Mouse (Mus musculus): Measurements from ENCODE around the gene Mob3b. TPM values are rescaled to one million over a fixed set of nuclear protein-coding genes. Genes with fewer than 3 reads are reported as not detected.

The Mob3b gene
- polyA plus RNA-seq, 1 experiment from 2014 or later: 14.1 TPM

DNA sequence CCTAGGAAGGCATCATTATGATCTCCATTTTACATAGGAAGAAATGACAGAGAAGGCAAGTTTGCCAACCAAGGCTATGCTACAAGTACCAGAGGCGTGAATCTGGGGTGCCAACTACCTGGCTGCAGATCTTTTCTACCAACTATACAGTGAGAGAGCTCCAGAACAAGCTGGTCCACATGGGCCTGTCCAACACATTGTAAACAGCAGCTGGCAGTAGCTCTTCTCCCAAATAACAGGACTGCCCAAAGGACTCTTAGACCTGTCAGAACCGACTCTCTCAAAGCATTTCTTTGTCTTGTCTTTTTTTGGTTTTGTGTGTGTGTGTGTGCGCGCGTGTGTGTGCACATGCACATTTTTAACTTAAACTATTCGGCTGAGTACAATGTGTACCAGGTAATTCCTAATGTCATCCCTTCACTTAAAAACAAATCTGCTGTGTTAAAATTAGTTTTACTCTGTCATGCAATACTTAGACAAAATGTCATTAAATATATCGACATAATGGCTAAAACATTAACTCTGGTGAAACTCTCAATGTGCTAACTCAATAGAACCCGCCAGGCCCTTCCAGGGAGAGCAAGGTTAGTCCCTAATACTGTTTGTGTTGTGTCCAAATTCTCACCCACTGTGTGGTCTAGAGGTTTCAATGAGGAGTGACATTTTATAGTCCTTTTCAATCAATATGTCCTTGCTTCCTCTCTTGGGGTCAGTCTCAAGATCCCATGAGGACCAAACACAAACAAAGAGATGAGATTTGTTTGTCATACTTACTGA lies 153.5 kb downstream of the Mob3b start:
- H3K27me3 ChIP-seq (ENCODE audit: low read depth, poor library complexity, severe bottlenecking): no peaks in the 10 kb centered on the region
- no peak for DNase-seq (ENCODE audit: low spot score)
- H3K27ac ChIP-seq: no peak overlapping the region
- H3K4me1 ChIP-seq: peaks cover 28% of the 10 kb centered on the region
- no peak overlapping the region for H3K4me3 ChIP-seq
- 92% methylated on average over 8 of the region's 8 CpGs for WGBS
- no peaks in the 10 kb centered on the region for H3K36me3 ChIP-seq
- no peaks in the 10 kb centered on the region for H3K9me3 ChIP-seq (replicated peaks)

DNA sequence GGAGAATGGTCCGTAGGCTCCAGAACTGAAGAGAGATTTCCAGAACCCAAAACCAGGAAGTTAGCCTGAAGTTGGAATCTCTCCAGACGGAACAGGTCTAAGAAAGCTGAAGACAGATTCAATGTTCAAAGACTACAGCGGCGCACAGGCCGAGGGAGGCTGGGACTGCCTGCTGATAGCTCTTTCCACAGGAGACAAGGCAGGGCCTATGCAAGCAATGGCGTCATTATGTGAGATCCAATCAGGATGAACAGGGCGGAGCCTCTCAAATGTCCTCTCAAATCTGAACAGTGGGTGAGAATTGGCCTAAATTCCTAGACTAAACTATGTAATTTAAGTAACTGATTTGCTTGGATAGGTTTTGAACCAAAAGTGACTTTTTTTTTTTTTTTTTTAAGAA lies 160.7 kb downstream of the Mob3b start:
- H3K9me3 ChIP-seq (replicated peaks): no peaks in the 10 kb centered on the region
- H3K36me3 ChIP-seq: no peaks in the 10 kb centered on the region
- H3K4me3 ChIP-seq: no peak overlapping the region
- peaks cover 26% of the 10 kb centered on the region for H3K4me1 ChIP-seq
- H3K27me3 ChIP-seq (ENCODE audit: low read depth, poor library complexity, severe bottlenecking): peaks cover 11% of the 10 kb centered on the region; the same call in 1 of the 2 replicates
- WGBS: 86% methylated on average over 7 of the region's 7 CpGs
- no peak for DNase-seq (ENCODE audit: low spot score)
- H3K27ac ChIP-seq: no peak overlapping the region

DNA sequence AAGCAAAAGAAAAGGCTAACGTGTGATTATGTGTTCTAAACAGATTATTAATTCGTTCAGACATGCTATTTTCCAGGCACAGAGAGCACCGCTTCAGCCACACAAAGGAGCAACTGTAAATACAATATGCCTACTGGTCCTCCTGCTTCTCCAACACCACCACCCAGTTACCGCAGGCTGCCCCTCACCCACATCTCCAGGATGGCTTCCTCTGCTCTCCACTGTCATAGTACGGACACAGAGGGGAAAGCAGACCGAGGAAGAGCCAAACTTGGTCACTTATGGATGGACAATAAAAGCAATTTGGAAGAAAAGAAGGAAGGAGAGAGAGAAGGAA lies 163.7 kb downstream of the Mob3b start:
- peak overlapping the region; percentile 32 for H3K27ac ChIP-seq
- no peaks in the 10 kb centered on the region for H3K9me3 ChIP-seq (replicated peaks)
- peak; percentile 33 for DNase-seq (ENCODE audit: low spot score)
- 55% methylated on average over 6 of the region's 6 CpGs for WGBS
- H3K4me1 ChIP-seq: peaks cover 30% of the 10 kb centered on the region
- peak overlapping the region; percentile 28; the same call in 1 of the 2 replicates for H3K4me3 ChIP-seq
- no peaks in the 10 kb centered on the region for H3K36me3 ChIP-seq
- H3K27me3 ChIP-seq (ENCODE audit: low read depth, poor library complexity, severe bottlenecking): peaks cover 11% of the 10 kb centered on the region; the same call in 1 of the 2 replicates

GRCm38 (mm10) chr4:34992866-34993638 lies 164.2 kb downstream of the Mob3b start:
- WGBS: 40% methylated on average over 22 of the region's 22 CpGs
- Histone ChIP-seq H3K9me3 (replicated peaks) (no peaks in the 10 kb centered on the region), H3K36me3 (no peaks in the 10 kb centered on the region), H3K4me3 (peak overlapping the region; percentile 28; the same call in 1 of the 2 replicates), H3K4me1 (peaks cover 30% of the 10 kb centered on the region), H3K27ac (peak overlapping the region; percentile 32), H3K27me3 (ENCODE audit: low read depth, poor library complexity, severe bottlenecking) (peaks cover 11% of the 10 kb centered on the region; the same call in 1 of the 2 replicates)
- peak; percentile 52 for DNase-seq (ENCODE audit: low spot score)

DNA sequence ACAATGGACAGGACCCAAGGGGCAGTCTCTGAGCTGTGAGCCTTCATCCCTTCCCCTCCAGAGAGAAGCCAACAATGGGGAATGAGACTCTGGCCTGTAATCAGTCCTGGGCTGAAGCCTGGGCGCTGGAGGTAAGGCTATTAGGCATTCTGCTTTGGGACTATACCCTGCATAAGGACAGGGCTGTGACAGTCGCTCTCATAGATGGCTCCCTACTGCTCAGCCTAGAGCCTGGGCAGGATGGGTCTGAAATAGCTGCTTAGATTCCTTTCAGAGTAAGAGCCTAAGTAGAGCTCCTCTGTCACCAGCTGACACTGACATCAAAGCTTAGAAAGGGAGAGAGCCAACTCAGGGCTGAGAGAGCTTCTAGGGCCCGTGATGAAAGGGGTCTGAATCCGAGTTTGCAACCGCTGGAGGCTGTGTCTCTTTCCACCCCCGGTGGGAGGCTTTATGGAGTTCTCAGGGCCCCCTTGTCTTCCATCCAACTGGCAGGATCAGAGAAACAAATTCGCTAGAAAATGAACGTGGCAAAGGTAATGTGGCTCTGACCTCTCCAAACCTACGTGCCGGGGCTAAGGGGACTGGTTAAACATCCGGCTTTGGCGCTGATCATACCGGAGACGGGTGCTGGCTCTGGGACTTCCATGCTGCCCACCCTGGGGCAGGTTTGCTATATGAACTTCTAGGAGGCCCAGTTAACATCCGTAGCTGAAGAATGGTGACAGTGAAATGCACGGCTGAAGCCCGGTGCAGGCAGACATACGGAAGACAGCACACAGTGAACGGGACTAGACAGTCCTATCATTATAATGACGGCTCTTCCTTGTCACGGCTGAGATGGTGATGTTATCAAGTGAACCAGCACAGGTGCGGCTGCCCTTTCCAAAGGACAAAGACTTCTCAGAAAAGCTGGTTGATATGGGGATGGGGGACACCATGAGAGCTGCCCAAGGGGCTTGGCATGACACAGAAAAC lies 165.1 kb downstream of the Mob3b start:
- peaks cover 11% of the 10 kb centered on the region; the same call in 1 of the 2 replicates for H3K27me3 ChIP-seq (ENCODE audit: low read depth, poor library complexity, severe bottlenecking)
- H3K9me3 ChIP-seq (replicated peaks): no peaks in the 10 kb centered on the region
- DNase-seq (ENCODE audit: low spot score): no peak
- no peak overlapping the region for H3K4me3 ChIP-seq
- H3K4me1 ChIP-seq: peaks cover 30% of the 10 kb centered on the region
- no peaks in the 10 kb centered on the region for H3K36me3 ChIP-seq
- no peak overlapping the region for H3K27ac ChIP-seq
- WGBS: 69% methylated on average over 22 of the region's 22 CpGs

GRCm38 (mm10) chr4:34991116-34991515 lies 166.2 kb downstream of the Mob3b start:
- H3K27ac ChIP-seq: no peak overlapping the region
- 54% methylated on average over 10 of the region's 10 CpGs for WGBS
- H3K27me3 ChIP-seq (ENCODE audit: low read depth, poor library complexity, severe bottlenecking): peaks cover 11% of the 10 kb centered on the region; the same call in 1 of the 2 replicates
- H3K4me1 ChIP-seq: peaks cover 30% of the 10 kb centered on the region
- no peak for DNase-seq (ENCODE audit: low spot score)
- H3K36me3 ChIP-seq: no peaks in the 10 kb centered on the region
- H3K9me3 ChIP-seq (replicated peaks): no peaks in the 10 kb centered on the region
- no peak overlapping the region for H3K4me3 ChIP-seq

DNA sequence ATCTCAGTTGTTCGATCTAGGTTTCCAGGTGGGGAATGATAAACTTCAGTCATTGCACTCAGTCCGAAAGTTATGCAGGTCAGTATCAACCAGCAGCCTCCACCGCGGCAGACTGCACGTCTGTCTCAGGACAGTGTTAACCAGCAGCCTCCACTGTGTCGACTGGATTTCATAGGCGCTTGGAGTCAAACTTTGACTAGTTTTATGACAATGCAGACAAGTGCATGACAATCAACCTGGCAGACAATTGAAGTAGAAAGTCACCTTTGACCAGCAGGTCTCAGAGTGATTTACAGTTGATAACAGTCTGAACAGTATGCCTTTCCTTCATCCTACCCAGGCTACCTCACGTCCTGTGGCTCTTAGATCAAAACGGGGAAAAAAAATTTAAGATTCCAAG lies 166.6 kb downstream of the Mob3b start:
- DNase-seq (ENCODE audit: low spot score): no peak
- no peak overlapping the region for H3K4me3 ChIP-seq
- H3K27me3 ChIP-seq (ENCODE audit: low read depth, poor library complexity, severe bottlenecking): peaks cover 11% of the 10 kb centered on the region; the same call in 1 of the 2 replicates
- H3K36me3 ChIP-seq: no peaks in the 10 kb centered on the region
- no peak overlapping the region for H3K27ac ChIP-seq
- WGBS: 78% methylated on average over 9 of the region's 9 CpGs
- peaks cover 30% of the 10 kb centered on the region for H3K4me1 ChIP-seq
- H3K9me3 ChIP-seq (replicated peaks): no peaks in the 10 kb centered on the region

DNA sequence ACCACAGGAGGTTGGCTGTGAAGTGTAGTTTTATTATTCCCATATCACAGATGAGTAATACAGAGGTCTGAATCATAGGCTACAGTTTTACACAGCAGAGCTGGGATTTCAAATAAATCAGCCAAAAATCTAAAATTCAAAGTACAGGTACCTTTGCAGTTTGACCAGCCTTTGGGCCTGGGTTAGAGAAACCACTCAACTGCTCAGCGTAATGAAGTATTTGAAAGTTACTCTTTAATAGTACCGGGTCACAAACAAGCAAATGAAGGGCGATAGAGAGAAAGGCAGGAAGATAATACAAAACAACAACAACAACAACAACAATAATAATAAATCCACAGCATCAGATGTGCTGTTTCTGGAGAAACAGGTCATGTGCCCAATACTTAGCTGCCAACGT lies 169.7 kb downstream of the Mob3b start:
- Histone ChIP-seq H3K27ac (no peak overlapping the region), H3K36me3 (no peaks in the 10 kb centered on the region), H3K9me3 (replicated peaks) (no peaks in the 10 kb centered on the region), H3K4me1 (peaks cover 13% of the 10 kb centered on the region), H3K27me3 (ENCODE audit: low read depth, poor library complexity, severe bottlenecking) (peaks cover 10% of the 10 kb centered on the region; the same call in 1 of the 2 replicates), H3K4me3 (no peak overlapping the region)
- DNase-seq (ENCODE audit: low spot score): no peak
- WGBS: 92% methylated on average over 4 of the region's 4 CpGs

- 83% methylated on average over 12 of the region's 12 CpGs for WGBS
- no peak for DNase-seq (ENCODE audit: low spot score)
- Histone ChIP-seq H3K9me3 (replicated peaks) (no peaks in the 10 kb centered on the region), H3K36me3 (no peaks in the 10 kb centered on the region), H3K4me1 (peaks cover 8% of the 10 kb centered on the region), H3K27me3 (ENCODE audit: low read depth, poor library complexity, severe bottlenecking) (peaks cover 6% of the 10 kb centered on the region; the same call in 1 of the 2 replicates), H3K4me3 (no peak overlapping the region), H3K27ac (no peak overlapping the region)
Measured at GRCm38 (mm10) chr4:34987109-34987508, 170.2 kb downstream of the Mob3b start.

DNA sequence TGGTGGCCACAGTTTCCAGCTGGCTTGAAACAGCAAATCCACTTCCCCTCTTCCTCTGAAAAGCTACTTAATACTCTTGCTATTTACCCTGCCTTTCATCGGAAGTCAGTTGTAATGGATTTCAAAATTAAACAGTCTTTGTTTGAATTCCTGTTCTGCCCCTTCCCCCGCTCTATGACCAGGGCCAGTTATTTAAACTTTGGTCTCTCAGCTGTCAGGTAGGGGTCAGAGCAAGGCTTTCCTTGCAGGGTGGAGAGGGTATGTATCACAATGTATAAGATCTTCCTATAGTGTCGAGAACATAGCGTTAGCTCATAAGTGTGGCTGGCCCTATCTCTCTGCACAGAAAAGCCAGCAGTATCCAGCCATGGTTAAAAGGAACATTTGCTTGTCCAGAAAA lies 170.6 kb downstream of the Mob3b start:
- Histone ChIP-seq H3K27me3 (ENCODE audit: low read depth, poor library complexity, severe bottlenecking) (0 out of 2 replicates have a peak, but pooled peaks cover under 1% of the 10 kb centered on the region), H3K9me3 (replicated peaks) (no peaks in the 10 kb centered on the region), H3K27ac (no peak overlapping the region), H3K36me3 (no peaks in the 10 kb centered on the region), H3K4me3 (no peak overlapping the region), H3K4me1 (peaks cover 4% of the 10 kb centered on the region)
- no peak for DNase-seq (ENCODE audit: low spot score)
- 91% methylated on average over 4 of the region's 4 CpGs for WGBS

DNA sequence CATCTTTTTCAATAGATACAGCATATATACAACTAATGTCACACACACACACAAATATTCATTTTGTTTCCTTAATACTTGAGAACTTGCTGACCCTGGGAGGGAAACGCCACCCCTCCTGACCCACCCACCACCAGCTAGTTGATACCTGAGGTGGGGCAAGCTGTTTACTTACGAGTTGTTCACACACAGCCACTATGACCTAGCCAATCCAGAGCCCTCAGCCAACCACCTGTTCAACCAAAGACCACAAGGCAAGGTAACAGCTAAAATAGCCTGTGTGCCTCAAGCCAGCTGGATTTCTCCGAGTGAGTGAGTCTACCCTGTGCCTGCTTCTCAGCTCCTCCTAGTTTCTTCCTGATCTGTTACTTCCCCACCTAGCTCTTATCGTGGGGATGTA lies 172.9 kb downstream of the Mob3b start:
- Histone ChIP-seq H3K9me3 (replicated peaks) (no peaks in the 10 kb centered on the region), H3K36me3 (no peaks in the 10 kb centered on the region), H3K27ac (no peak overlapping the region), H3K4me1 (peaks cover 4% of the 10 kb centered on the region), H3K27me3 (ENCODE audit: low read depth, poor library complexity, severe bottlenecking) (no peaks in the 10 kb centered on the region), H3K4me3 (no peak overlapping the region)
- 95% methylated on average over 4 of the region's 4 CpGs for WGBS
- no peak for DNase-seq (ENCODE audit: low spot score)

- 90% methylated on average over 6 of the region's 6 CpGs for WGBS
- H3K4me3 ChIP-seq: no peak overlapping the region
- no peak overlapping the region for H3K27ac ChIP-seq
- no peaks in the 10 kb centered on the region for H3K9me3 ChIP-seq (replicated peaks)
- H3K36me3 ChIP-seq: no peaks in the 10 kb centered on the region
- DNase-seq (ENCODE audit: low spot score): no peak
- H3K4me1 ChIP-seq: peaks cover 4% of the 10 kb centered on the region
- no peaks in the 10 kb centered on the region for H3K27me3 ChIP-seq (ENCODE audit: low read depth, poor library complexity, severe bottlenecking)
Measured at GRCm38 (mm10) chr4:34983511-34983910, 173.8 kb downstream of the Mob3b start.
